Mouse (Mus musculus) embryonic facial prominence, embryonic 10.5 days (tissue): ENCODE measurements around the gene Olfr746. TPM values are rescaled to one million over a fixed set of nuclear protein-coding genes. Genes with fewer than 3 reads are reported as not detected.

Experiments
- DNase-seq: peaks from one replicate; pipeline ENCODE4 v3.0.0-alpha.2; 2017; ENCODE audit warnings: low spot score
- H3K27ac ChIP-seq: fragments of 300-500 bp; sonication (generic); replicated peaks from 2 replicates; pipeline ENCODE4 v1.5.1; 2016; ENCODE audit warnings: mild to moderate bottlenecking
- H3K27me3 ChIP-seq: fragments of 300-500 bp; sonication (generic); replicated peaks from 2 replicates; pipeline ENCODE4 v1.6.1; 2016; ENCODE audit warnings: low read depth, mild to moderate bottlenecking; ENCODE audit not compliant: poor library complexity, severe bottlenecking
- H3K36me3 ChIP-seq: fragments of 300-500 bp; sonication (generic); replicated peaks from 2 replicates; pipeline ENCODE4 v1.6.1; 2016; ENCODE audit warnings: mild to moderate bottlenecking, moderate library complexity
- H3K4me1 ChIP-seq: fragments of 300-500 bp; sonication (generic); 2 replicates; pipeline ENCODE4 v1.6.1; 2016
- H3K4me3 ChIP-seq: fragments of 300-500 bp; sonication (generic); 2 replicates; pipeline ENCODE4 v1.5.1; 2016; ENCODE audit warnings: mild to moderate bottlenecking, moderate library complexity
- H3K9me3 ChIP-seq: fragments of 300-500 bp; sonication (generic); 2 replicates; pipeline ENCODE4 v1.6.1; 2016; ENCODE audit warnings: mild to moderate bottlenecking
- WGBS: fragments of 180-500 bp; shearing (Covaris S2); methylation state at CpG from one replicate; pipeline ENCODE4 v1.1.7; 2016; 5-methylcytosine and 5-hydroxymethylcytosine counted together
- polyA plus RNA-seq: library from polyadenylated mRNA; unstranded; fragments of >200 nt; fragmentation: Nextera tagmentation; extraction: Ambion mirVana; gene quantifications from 2 replicates; pipeline ENCODE4 v1.2.1, GENCODE M21; 2016

Gene Olfr746
- not detected in 2 replicates for polyA plus RNA-seq

DNA sequence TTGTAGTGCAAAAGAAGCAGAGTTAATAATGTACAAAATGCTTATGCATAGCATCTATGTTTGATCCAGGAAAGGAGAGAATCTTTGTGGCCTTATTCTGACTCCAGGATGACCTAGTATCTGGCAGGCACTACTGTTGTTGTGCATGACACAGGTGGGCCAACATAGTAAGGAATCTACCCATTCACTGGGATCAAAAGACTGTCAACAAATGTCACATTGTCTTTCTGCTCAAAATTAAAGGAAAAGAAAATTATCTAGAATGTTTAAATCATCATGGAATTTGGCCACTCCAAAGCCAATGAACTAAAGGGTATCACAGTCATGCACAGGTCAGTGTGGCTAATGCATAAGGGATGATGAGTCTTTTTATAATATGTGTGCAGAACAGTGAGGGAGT lies at the start of gene Olfr746:
TSS of gene Olfr746 (plus strand) at position 301 of the 400 bp plus-strand sequence.
- no peaks in the 10 kb centered on the region for H3K27me3 ChIP-seq
- DNase-seq: no peak
- no peaks in the 10 kb centered on the region for H3K9me3 ChIP-seq
- H3K4me3 ChIP-seq: no peak within 1 kb of the TSS
- H3K4me1 ChIP-seq: no peaks in the 10 kb centered on the region
- no peak within 1 kb of the TSS for H3K27ac ChIP-seq
- H3K36me3 ChIP-seq: no peaks in the 10 kb centered on the region

DNA sequence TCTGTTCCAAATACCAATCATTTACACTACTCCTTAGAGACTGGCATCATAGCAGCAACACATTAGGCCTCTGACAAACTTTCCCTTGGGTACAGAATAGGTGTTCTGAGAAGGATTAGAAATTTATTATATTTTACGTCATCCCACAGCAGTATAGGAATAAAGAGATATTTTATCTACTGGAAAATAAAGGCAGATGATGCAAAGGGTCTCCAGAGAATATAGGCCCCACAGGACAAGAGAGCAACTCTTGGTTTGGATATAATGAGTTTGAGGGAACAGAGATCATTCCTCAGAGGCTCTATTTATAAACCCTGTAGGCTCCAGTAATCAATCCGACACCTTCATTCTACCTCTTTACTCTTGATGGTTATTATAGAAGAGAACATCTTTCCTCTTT lies 32.3 kb upstream of the Olfr746 start, which contains the start of gene Olfr744:
TSS of gene Olfr744 (plus strand) at position 301 of the 400 bp plus-strand sequence.
- DNase-seq: no peak
- Histone ChIP-seq H3K27me3 (no peaks in the 10 kb centered on the region), H3K27ac (no peak within 1 kb of the TSS), H3K9me3 (peaks cover 6% of the 10 kb centered on the region; the same call in 1 of the 2 replicates), H3K36me3 (no peaks in the 10 kb centered on the region), H3K4me3 (no peak within 1 kb of the TSS), H3K4me1 (no peaks in the 10 kb centered on the region)
- WGBS: 96% methylated on average over 2 of the region's 2 CpGs

DNA sequence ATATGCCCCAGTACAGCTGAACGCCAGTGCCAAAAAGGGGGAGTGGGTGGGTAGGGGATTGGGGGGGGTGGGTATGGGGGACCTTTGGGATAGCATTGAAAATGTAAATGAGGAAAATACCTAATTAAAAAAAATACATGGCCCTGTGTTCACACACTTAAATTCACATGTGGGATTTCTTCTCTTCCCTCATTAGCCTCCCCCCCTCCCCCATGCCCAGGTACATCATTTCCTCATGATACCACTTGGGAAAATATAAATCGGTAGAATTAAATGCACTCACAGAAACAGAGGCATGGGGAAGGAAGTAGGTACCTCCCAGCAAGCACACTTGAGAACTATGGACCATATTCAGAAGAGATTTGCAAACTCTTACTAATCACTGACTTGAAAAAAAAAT lies 7.8 kb upstream of the Olfr746 start, which contains the start of gene Olfr745:
TSS of gene Olfr745 (plus strand) at position 301 of the 400 bp plus-strand sequence.
- Histone ChIP-seq H3K36me3 (no peaks in the 10 kb centered on the region), H3K4me3 (no peak within 1 kb of the TSS), H3K27me3 (no peaks in the 10 kb centered on the region), H3K27ac (no peak within 1 kb of the TSS), H3K9me3 (no peaks in the 10 kb centered on the region), H3K4me1 (no peaks in the 10 kb centered on the region)
- 94% methylated on average over 2 of the region's 2 CpGs for WGBS
- no peak for DNase-seq

DNA sequence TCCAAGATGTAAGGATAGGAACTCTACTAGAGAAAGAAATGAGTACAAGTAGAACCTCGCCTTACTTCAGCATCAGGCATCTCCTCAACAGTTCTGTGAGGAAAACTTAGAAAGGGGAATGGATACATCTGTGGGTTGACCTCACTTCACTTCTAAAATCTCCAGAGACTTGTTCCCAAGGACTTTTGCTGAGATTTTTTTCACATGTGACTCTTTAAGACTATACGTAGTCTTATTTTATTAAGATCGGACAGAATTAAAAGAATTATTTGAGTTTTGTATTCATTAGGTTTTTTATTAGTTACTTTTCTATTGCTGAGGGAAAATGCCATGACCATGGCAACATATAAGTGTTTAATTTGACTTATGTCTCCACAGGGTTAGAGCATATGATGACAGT lies 46.2 kb downstream of the Olfr746 start, which contains the start of gene Olfr747:
TSS of gene Olfr747 (minus strand) at position 101 of the 400 bp plus-strand sequence.
- DNase-seq: no peak
- Histone ChIP-seq H3K4me1 (no peaks in the 10 kb centered on the region), H3K4me3 (no peak within 1 kb of the TSS), H3K36me3 (no peaks in the 10 kb centered on the region), H3K9me3 (no peaks in the 10 kb centered on the region), H3K27me3 (no peaks in the 10 kb centered on the region), H3K27ac (no peak within 1 kb of the TSS)
- WGBS: 91% methylated on average over 3 of the region's 3 CpGs

Other genes starting within 250 kb of the Olfr746 start
- gene Olfr738, start 239.5 kb upstream of the Olfr746 start, polyA plus RNA-seq: not detected in 2 replicates
- gene Olfr739, start 228.5 kb upstream of the Olfr746 start, polyA plus RNA-seq: not detected in 2 replicates
- gene Olfr740, start 201.5 kb upstream of the Olfr746 start, polyA plus RNA-seq: not detected in 2 replicates
- not detected in 2 replicates for gene Olfr741, start 174.3 kb upstream of the Olfr746 start, polyA plus RNA-seq
- gene Olfr742, start 143.5 kb upstream of the Olfr746 start, polyA plus RNA-seq: not detected in 2 replicates
- gene Olfr743, start 125.2 kb upstream of the Olfr746 start, polyA plus RNA-seq: not detected in 2 replicates
- gene Olfr744, start 32.2 kb upstream of the Olfr746 start, polyA plus RNA-seq: not detected in 2 replicates
- not detected in 2 replicates for gene Olfr745, start 7.7 kb upstream of the Olfr746 start, polyA plus RNA-seq
- gene Olfr747, start 46.1 kb downstream of the Olfr746 start, polyA plus RNA-seq: not detected in 2 replicates
- not detected in 2 replicates for gene Olfr748, start 60.3 kb downstream of the Olfr746 start, polyA plus RNA-seq
- not detected in 2 replicates for gene Olfr749, start 98.0 kb downstream of the Olfr746 start, polyA plus RNA-seq
- 104 and 107 TPM in 2 replicates for gene Ttc5, start 138.4 kb downstream of the Olfr746 start, polyA plus RNA-seq
- gene Ccnb1ip1, start 160.6 kb downstream of the Olfr746 start, polyA plus RNA-seq: not detected in 2 replicates
- 68.0 and 68.7 TPM in 2 replicates for gene Parp2, start 160.8 kb downstream of the Olfr746 start, polyA plus RNA-seq
- 4.0 and 5.5 TPM in 2 replicates for gene Tep1, start 223.5 kb downstream of the Olfr746 start, polyA plus RNA-seq